Mouse (Mus musculus) small intestine, adult 2 months (tissue): ENCODE measurements around the gene Cdk15.

ENCODE experiments used
- CTCF ChIP-seq: fragments of 200-500 bp; IDR thresholded peaks from 2 replicates; pipeline ENCODE4 v1.5.1; 2012; ENCODE audit warnings: low read depth, mild to moderate bottlenecking, control low read depth, inconsistent platforms, low read length, moderate library complexity, mixed read lengths; ENCODE audit not compliant: insufficient replicate concordance, insufficient read length; ENCODE audit errors: extremely low read depth
- POLR2A ChIP-seq: fragments of 200-500 bp; IDR thresholded peaks from 2 replicates; pipeline ENCODE4 v1.6.1; 2012; ENCODE audit warnings: low read depth, mild to moderate bottlenecking, control low read depth, inconsistent platforms, low read length, moderate library complexity

GRCm38 (mm10) chr1:59318878-59319277 lies 62.2 kb downstream of the Cdk15 start:
- no peak for TF ChIP-seq CTCF
- TF ChIP-seq POLR2A: no peak
